Mouse (Mus musculus): ENCODE measurements at regions not wholly inside any gene's neighbourhood (a gene's known extent, or its start where the extent isn't known, plus 50 kb on each side); places are given as distances from the start of the nearest gene placed in this dataset.

- DNase-seq = no peak
These were observed 408.0 kb downstream of the Prr30 start for GRCm38 (mm10) chr14:100792094-100792493.

GRCm38 (mm10) chr14:100781882-100782281 lies 418.2 kb downstream of the Prr30 start:
- no peak for DNase-seq

GRCm38 (mm10) chr14:100753951-100754350 lies 446.2 kb downstream of the Prr30 start:
- peak; percentile 14 for DNase-seq

DNA sequence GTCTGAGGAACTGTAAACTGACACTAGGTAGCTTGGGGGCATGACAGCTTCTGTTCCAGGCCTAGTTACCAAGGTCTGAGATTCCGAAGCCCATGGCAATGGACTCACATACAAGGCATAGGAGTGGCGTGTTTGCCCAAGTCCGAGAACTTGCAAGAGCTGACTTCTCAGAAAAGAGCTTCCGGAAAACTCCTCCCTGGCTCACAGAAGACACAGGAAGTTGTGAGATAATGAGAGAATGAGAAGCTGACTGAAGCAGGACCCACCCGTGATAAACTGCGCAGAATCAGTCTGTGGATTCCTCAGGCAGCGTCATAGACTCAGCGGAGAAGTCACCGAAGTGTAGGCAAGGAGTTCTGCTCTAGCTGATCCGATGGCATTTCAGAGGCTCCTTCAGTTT lies 447.4 kb downstream of the Prr30 start:
- no peak for DNase-seq

DNA sequence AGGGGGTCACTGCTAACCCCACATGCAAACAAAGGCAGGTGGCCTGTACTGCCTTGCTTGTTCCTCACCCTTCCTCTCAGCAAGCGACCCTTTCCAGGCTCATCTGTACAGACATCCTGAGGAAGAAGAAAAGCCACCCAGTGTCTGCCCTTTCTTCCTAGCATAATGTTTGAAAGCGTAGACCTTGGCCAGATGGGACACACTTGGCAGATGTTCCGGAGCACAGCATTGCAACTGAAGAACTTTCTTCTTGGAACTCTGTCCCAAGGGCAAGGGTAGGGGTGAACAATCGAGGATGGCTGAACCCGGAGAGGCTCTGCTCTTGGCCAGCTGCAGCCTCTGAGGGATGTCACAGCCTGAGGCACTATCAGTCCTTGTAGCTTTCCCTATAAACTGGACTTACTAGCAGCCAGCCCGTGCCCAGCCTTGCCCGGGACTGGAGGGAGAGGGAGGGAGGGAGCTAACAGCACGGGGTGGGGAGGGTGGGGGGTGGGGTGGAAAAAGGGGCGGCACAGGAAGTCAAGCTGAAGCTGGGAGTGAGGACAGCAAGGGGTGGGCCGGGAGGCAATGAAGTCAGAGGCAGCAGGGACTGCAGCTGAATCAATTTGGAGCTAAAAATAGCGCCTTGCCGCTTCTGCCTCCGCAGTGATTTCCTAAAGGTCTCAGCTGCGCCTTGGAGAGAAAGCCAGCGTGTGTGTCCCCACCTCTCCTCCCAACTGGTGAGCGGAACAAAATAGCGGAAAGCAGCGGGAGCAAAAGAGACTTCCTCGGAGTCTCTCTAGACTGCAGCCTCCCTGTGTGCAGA lies 450.2 kb downstream of the Prr30 start:
- peak; percentile 67 for DNase-seq

- no peak for DNase-seq
These were observed 450.8 kb upstream of the Klf12 start for GRCm38 (mm10) chr14:100735276-100735675.

DNA sequence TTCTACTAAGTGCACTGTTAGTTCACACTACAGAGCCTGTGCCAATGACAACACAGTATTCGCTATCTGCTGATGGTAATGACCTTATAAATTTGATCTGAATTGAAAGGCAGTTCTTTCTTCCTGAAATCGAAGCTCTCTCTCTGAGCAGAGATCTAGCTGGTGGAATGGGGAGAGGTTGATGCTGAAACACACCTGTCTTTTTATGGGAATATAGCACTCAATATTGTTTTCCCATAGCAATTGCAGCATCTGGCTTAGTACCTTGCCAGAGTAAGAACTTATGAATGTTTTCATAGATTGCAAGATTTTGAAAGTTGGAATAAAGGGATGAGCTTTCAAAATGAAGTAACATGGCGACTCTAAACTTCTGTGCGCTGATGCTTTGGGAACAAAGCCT lies 444.0 kb upstream of the Klf12 start:
- no peak for DNase-seq

DNA sequence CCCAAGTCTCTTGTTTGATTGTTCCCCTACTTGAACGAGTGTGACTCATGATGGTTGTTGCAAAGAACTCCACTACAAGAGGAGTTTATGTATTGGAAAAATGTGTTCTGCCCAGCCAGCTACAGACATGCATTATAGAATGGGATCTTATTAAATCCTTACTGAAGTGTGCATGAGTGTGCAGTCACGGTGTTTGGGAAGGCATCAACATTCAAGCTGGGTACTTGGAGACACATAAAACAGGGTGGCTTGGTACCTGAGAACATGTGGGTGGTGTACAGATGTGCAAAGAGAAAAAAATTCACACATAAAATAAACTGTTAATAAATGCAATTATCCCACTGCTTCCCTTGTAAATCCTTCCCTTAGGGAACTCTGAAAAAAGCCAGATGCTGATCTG lies 443.2 kb upstream of the Klf12 start:
- DNase-seq = no peak

- no peak for DNase-seq
These were observed 440.5 kb upstream of the Klf12 start for GRCm38 (mm10) chr14:100724962-100725361.

GRCm38 (mm10) chr14:100720667-100721066 lies 436.2 kb upstream of the Klf12 start:
- no peak for DNase-seq

- no peak for DNase-seq
These were observed 430.5 kb upstream of the Klf12 start for GRCm38 (mm10) chr14:100714952-100715351.

GRCm38 (mm10) chr14:100713999-100714471 lies 429.6 kb upstream of the Klf12 start:
- no peak for DNase-seq

DNA sequence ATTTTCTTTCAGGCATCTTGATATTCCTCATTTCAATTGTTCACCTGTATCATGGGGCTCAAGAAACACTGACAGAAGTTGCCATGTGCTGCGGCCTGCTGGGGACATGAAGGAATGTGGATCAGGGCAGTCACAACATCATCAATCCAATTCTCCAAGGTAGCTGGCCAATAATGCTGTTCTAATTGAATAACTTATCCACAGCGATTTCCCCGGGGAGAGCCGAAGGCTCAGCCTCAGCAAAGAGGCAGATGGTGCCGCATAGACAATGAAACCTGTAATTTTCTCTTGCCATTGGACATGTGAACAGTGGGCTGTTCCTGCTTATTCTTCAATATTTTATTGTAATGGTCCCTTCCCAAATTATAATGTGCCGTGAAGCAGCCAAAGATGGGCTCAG lies 429.1 kb upstream of the Klf12 start:
- no peak for DNase-seq

GRCm38 (mm10) chr14:100665361-100665955 lies 381.0 kb upstream of the Klf12 start:
- no peak for DNase-seq

GRCm38 (mm10) chr14:100664180-100664579 lies 379.7 kb upstream of the Klf12 start:
- no peak for DNase-seq

DNA sequence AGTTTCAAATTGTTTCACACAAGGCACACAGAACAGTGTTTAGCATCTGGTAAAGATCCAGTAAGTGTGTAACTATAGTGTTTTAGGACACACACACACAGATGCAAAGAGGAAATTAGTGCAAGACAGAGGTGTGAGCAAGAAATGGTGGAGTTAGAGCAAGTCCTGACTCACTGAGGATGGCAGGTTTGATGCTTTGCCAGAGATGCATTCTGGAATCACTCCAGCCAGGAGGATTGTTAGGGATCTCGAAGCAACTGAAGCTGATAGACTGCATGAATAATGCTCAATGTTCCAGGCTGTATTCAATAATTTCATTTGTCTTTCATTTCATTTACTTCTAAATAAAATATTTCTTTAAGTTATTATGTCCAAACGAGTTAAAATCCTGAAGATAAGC lies 357.6 kb upstream of the Klf12 start:
- DNase-seq = no peak

DNA sequence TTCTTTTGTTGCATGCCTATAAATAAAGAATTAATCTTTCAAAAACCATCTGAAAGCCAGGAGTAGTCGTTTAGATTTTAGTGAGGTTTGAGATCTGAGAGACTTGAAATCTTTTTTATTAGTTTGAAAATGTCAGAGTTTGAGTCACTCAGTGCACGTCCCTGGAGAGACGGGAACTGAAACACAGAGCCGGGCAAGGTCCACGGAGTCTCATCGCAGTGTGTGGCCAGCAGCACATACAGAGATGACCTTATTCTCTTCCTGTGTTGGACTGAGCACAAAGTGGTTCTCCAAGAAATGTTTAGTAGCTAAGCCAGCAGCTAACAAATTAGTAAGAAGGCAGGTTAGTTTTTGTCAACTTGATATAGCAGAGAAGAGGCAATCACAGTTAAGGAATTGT lies 350.0 kb upstream of the Klf12 start:
- no peak for DNase-seq

DNA sequence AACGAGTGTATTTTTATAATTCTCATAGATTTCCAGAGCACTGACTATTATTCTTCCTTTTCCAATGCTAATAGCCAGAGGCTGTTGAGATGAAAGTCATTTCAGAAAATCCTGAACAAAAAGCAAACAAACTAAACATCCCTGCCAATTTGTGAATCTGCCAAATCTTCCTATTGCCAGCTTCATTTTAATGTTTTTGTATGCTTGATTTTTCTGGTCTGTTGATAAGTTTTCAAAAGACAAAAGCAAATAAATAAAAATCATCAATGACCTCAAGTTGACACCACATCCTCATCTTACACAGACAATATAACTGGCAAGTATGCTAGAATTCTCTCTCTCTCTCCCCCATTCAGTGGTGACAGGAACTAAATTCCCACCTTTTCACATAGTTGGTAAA lies 347.2 kb upstream of the Klf12 start:
- no peak for DNase-seq

- DNase-seq = no peak
These were observed 345.7 kb upstream of the Klf12 start for GRCm38 (mm10) chr14:100630197-100630596.

GRCm38 (mm10) chr14:100627523-100627922 lies 343.0 kb upstream of the Klf12 start:
- DNase-seq = no peak

DNA sequence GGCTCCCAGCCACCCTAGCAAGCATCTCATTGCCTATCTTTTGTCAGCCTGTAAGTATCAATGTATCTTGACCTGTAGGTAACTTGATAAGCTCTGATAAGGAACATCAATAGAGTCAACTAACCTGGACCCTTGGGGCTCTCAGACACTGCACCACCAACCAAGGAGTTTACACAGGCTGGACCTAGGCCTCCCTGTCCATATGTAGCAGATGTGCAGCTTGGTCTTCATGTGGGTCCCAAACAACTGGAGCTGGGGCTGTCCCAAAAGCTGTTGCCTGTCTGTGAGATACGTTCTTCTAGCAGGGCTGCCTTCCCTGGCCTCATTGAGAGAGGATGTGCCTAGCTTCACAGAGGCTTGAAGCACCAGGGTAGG lies 335.2 kb upstream of the Klf12 start:
- no peak for DNase-seq

DNA sequence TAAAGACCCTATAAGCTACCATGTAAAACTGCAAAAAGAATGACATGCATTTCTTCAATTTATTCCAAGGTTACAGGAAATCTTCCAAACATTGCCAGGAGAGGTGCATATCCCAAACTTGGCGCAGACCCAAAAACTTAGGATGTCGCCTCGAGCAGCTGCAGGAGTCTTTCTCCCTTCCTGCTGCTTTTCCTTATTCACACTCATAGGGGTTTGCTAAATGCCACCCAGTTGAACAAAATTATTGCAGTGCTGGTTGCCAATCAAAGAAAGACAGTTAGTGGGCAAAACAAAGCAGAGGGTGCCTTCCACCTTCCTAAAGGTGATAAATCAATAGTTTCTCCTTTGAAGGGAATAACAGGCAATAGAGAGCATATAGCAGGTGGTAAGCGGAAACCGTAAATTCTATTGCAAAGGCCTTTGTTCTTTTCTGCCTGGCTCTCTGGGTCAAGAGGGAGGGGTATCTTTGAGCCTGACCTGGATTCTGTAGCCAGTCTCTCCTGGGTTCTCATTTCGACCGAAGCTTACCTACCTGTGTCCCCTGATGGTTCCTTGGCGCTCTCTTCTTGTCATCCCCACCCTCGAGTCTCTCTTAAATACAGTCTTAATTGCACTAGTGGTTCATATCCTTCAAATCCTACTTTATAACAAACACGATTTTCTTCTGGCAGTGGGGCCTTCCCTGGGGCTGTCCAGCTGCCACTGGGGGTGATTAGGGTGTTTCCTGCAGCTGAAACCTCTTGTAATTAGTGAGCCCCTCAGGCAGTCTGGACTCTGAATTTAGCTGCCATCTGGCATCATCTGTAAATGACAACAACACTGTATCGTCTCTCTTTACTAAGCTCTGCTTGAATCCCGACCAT lies 334.5 kb upstream of the Klf12 start:
- no peak for DNase-seq

GRCm38 (mm10) chr14:100610017-100610760 lies 325.7 kb upstream of the Klf12 start:
- DNase-seq = no peak
